Mouse (Mus musculus) midbrain, postnatal 0 days (tissue): ENCODE data around the gene Shisa5. TPM values are rescaled to one million over a fixed set of nuclear protein-coding genes. Genes with fewer than 3 reads are reported as not detected.

Experiments used
- ATAC-seq: fragments of 200-750 bp; cut with Nextera tagmentation; 2 replicates; pipeline ENCODE4 v1.8.0; 2017; ENCODE audit warnings: moderate number of reproducible peaks, mild to moderate bottlenecking, moderate TSS enrichment, moderate library complexity; ENCODE audit not compliant: low FRiP score
- DNase-seq: peaks from one replicate; pipeline ENCODE4 v3.0.0-alpha.2; 2015; ENCODE audit warnings: low spot score
- H3K27ac ChIP-seq: fragments of 300-500 bp; sonication (generic); 2 replicates; pipeline ENCODE4 v1.5.1; 2014; ENCODE audit warnings: low read depth, mild to moderate bottlenecking, low read length, mixed read lengths
- H3K27me3 ChIP-seq: fragments of 300-500 bp; sonication (generic); 2 replicates; pipeline ENCODE4 v1.6.1; 2014; ENCODE audit warnings: low read length, control low read depth, mixed read lengths; ENCODE audit not compliant: insufficient read depth
- H3K36me3 ChIP-seq: fragments of 300-500 bp; sonication (generic); 2 replicates; pipeline ENCODE4 v1.6.1; 2014; ENCODE audit warnings: low read length, control low read depth, mixed read lengths; ENCODE audit not compliant: insufficient read depth
- H3K4me1 ChIP-seq: fragments of 300-500 bp; sonication (generic); 2 replicates; pipeline ENCODE4 v1.6.1; 2014; ENCODE audit warnings: mild to moderate bottlenecking, control low read depth, antibody characterized with exemption, low read length, mixed read lengths; ENCODE audit not compliant: insufficient read depth
- H3K4me2 ChIP-seq: fragments of 300-500 bp; sonication (generic); 2 replicates; pipeline ENCODE4 v1.6.1; 2014; ENCODE audit warnings: low read depth, mild to moderate bottlenecking, low read length, mixed read lengths; ENCODE audit not compliant: poor library complexity, severe bottlenecking
- H3K4me3 ChIP-seq: fragments of 300-500 bp; sonication (generic); 2 replicates; pipeline ENCODE4 v1.5.1; 2014; ENCODE audit warnings: low read depth, mild to moderate bottlenecking, low read length, moderate library complexity
- H3K9ac ChIP-seq: fragments of 300-500 bp; sonication (generic); replicated peaks from 2 replicates; pipeline ENCODE4 v1.6.1; 2014; ENCODE audit warnings: mild to moderate bottlenecking, low read length, moderate library complexity, mixed read lengths; ENCODE audit not compliant: poor library complexity, severe bottlenecking
- H3K9me3 ChIP-seq: fragments of 300-500 bp; sonication (generic); 2 replicates; pipeline ENCODE4 v1.6.1; 2016; ENCODE audit warnings: low read length, control low read depth
- CTCF ChIP-seq: IDR thresholded peaks from 2 replicates; pipeline ENCODE4 v1.5.1; 2016; ENCODE audit warnings: antibody characterized with exemption, mild to moderate bottlenecking
- WGBS: fragments of 180-500 bp; shearing (Covaris S2); extraction: QIAGEN DNeasy Blood & Tissue Kit; methylation state at CpG from one replicate; pipeline ENCODE4 v1.1.7; 2014; 5-methylcytosine and 5-hydroxymethylcytosine counted together
- polyA plus RNA-seq: library from polyadenylated mRNA; unstranded; fragments of >200 nt; fragmentation: Nextera tagmentation; extraction: Ambion mirVana; gene quantifications from 2 replicates; pipeline ENCODE4 v1.2.1, GENCODE M21; 2015
- total RNA-seq: library from RNA; depleted of rRNA; stranded (reverse); fragments of >200 nt; gene quantifications from 2 replicates; pipeline ENCODE4 v1.2.3, GENCODE M21; 2014

The Shisa5 gene
- total and polyA plus RNA-seq, 2 experiments from 2014 or later = 75.0 to 79.7 TPM

DNA sequence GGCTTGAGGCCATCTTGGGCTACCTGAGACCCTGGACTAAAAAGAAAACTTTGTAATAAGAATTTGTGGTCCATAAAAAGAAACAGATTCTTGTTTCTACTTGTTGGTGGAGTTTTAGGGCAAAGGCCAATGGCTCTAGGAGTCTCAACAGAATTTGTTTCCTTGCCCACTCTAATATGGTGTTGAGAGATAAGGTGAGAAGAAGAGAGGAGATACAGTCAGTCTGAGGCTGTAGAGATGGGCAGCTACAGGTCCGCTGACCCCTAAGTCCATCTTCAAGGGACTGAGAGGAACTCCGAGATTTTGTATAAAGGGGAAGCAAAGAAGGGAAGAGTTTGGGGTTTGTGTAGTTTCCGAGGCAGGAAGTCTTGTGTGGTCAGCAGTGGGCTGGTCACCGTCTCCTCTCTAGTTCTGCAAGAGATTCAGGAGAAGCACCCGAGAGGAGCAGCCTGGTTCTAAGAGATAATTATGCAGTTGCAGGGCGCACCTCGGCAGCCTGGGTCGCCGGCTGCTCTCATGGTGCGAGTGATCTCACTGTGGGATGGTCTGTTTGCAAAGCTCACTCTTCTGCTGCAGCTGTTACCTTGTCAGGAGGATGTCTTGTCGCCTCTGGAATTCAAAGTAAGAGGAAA lies 21.3 kb upstream of the Shisa5 start:
- 74% methylated on average over 11 of the region's 11 CpGs for WGBS
- H3K4me2 ChIP-seq = no peak overlapping the region

DNA sequence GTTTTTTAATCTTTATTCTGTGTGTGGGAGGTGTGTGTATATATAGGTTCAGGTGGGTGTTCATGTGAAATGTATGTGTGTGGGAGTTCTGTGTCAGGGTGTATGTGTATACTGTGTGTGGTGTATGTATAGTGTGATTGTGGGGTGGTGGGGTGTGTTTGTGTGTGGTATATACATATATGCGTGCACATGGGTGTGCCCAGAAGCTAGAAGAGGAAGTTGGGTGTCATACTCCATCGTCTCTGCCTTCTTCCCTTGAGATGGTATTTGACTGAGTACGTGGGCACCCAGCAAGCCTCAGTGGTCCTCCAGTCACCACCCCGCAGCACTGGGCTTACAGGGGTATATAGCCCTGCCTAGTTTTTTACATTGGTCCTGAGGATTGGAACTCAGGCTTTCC lies 16.9 kb upstream of the Shisa5 start:
- no peaks in the 10 kb centered on the region for H3K9me3 ChIP-seq
- no peak for ATAC-seq
- no peak overlapping the region for H3K9ac ChIP-seq
- H3K36me3 ChIP-seq = peaks cover 29% of the 10 kb centered on the region
- DNase-seq = no peak
- 86% methylated on average over 4 of the region's 4 CpGs for WGBS
- H3K4me3 ChIP-seq = no peak overlapping the region
- H3K27ac ChIP-seq = no peak overlapping the region
- no peaks in the 10 kb centered on the region for H3K27me3 ChIP-seq
- no peaks in the 10 kb centered on the region for H3K4me1 ChIP-seq
- no peak overlapping the region for H3K4me2 ChIP-seq
- TF ChIP-seq CTCF = no peak

More for the DNA sequence above, 21.3 kb upstream of the Shisa5 start:
- Histone ChIP-seq H3K4me1 (no peaks in the 10 kb centered on the region), H3K36me3 (peaks cover 2% of the 10 kb centered on the region), H3K4me3 (no peak overlapping the region), H3K27me3 (no peaks in the 10 kb centered on the region), H3K9me3 (no peaks in the 10 kb centered on the region), H3K27ac (no peak overlapping the region), H3K9ac (no peak overlapping the region)
- no peak for TF ChIP-seq CTCF
- no peak for DNase-seq
- ATAC-seq = no peak

DNA sequence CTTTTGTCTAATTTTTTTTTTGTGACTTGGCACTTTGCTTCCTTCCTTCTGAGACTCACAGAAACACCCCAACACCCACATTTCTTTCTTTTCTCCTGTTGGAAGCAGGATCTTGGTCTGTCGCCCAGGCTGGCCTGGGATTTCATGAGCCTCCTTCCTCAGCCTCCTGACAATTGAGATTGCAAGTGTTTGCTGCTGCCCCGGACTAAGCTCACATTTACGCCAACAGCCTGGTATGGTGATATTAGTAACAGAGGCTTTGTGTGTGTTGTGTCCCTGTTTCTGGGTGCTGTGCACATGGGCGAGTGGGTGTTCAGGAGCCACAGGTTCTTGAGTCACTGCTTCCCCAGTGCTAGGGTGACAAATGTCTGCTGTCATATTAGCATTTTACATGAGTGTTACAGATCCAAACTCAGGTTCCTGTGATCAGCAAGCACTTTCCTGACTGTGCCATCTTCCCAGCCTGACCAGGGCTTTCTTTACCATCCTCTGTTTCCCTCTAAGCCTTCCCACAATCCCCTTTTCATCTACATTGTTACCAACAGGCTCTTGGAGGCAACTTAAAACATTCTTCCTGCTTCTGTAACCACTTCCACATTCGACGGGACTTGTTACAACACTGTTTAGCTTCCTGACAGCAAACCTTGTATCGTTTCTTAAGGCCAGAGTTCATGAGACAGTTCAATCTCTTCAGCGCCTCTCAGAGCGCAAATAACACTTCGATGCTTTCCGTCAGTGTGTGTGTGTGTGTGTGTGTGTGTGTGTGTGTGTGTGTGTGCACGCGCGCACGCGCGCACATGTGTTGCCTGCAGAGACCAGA lies 15.3 kb upstream of the Shisa5 start:
- H3K9me3 ChIP-seq = no peaks in the 10 kb centered on the region
- H3K27ac ChIP-seq = no peak overlapping the region
- ATAC-seq (no peak), DNase-seq (no peak)
- no peak overlapping the region for H3K4me3 ChIP-seq
- no peak overlapping the region for H3K4me2 ChIP-seq
- no peaks in the 10 kb centered on the region for H3K27me3 ChIP-seq
- peaks cover 33% of the 10 kb centered on the region for H3K36me3 ChIP-seq
- no peaks in the 10 kb centered on the region for H3K4me1 ChIP-seq
- WGBS = 89% methylated on average over 17 of the region's 17 CpGs
- TF ChIP-seq CTCF = no peak
- no peak overlapping the region for H3K9ac ChIP-seq

DNA sequence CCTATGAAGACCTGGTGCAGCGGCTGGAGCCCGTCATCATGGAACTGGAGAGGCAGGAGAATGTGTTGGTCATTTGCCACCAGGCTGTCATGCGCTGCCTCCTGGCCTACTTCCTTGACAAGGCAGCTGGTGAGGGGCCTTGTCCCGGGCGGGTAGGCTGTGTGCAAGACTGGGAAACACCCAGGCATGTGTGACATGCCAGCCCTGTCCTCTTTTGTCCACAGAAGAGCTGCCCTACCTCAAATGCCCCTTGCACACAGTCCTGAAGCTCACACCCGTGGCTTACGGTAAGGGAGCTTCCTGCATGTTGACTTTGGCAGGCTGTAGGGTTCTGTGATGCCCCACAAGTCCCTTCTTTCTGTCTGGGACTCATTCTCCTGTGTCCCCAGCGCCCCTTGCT lies 10.8 kb upstream of the Shisa5 start:
- TF ChIP-seq CTCF = no peak
- ATAC-seq (no peak), DNase-seq (no peak)
- 74% methylated on average over 8 of the region's 8 CpGs for whole genome bisulfite sequencing
- Histone ChIP-seq H3K9me3 (no peaks in the 10 kb centered on the region), H3K9ac (no peak overlapping the region), H3K36me3 (peaks cover 57% of the 10 kb centered on the region), H3K27me3 (no peaks in the 10 kb centered on the region), H3K4me3 (no peak overlapping the region), H3K4me2 (no peak overlapping the region), H3K27ac (no peak overlapping the region), H3K4me1 (no peaks in the 10 kb centered on the region)

DNA sequence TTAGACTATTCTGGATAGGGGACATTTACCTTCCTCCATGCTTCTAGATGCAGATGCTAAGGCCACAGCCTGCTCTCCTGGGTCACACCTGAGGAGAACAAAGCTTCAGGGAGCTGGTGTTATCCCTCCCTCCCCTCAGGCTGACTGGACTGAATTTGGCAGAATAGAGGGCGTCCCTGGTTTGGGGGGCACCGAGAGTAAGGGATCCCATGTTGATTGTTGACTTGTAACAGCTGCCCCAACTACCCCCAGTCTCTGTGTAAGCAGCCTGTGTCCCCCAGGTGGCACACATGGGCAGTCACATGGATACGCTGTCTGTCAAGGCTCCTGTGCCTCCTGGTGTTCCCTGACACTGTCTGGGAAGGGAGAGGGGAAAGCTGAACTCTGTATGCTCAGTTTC lies 9.9 kb upstream of the Shisa5 start:
- DNase-seq (no peak), ATAC-seq (no peak)
- Histone ChIP-seq H3K27ac (no peak overlapping the region), H3K9ac (no peak overlapping the region), H3K4me2 (no peak overlapping the region), H3K27me3 (no peaks in the 10 kb centered on the region), H3K9me3 (no peaks in the 10 kb centered on the region), H3K4me1 (no peaks in the 10 kb centered on the region), H3K36me3 (peaks cover 50% of the 10 kb centered on the region), H3K4me3 (no peak overlapping the region)
- 82% methylated on average over 3 of the region's 3 CpGs for WGBS
- no peak for TF ChIP-seq CTCF

DNA sequence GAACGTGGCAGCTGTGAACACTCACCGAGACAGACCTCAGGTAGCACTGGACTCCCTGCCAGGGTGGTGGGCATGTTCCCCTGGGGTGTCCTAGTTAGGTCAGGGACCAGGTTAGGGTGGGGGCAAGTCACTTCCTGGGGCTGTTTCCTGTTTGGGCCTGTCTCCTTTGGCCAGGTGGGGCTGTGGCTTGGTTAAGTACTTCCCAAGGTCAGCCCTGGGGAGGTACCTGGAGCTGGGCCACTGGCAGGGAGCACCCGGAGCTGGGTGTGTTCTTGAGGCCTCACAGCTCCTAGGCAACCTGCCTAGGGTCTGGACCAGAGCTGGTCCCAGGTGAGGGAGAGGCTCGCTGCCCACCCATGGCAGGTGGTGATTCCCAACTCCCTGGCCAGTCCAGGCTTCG lies 9.4 kb upstream of the Shisa5 start:
- TF ChIP-seq CTCF = no peak
- H3K27ac ChIP-seq = no peak overlapping the region
- DNase-seq (no peak), ATAC-seq (no peak)
- no peaks in the 10 kb centered on the region for H3K9me3 ChIP-seq
- H3K4me3 ChIP-seq = no peak overlapping the region
- H3K4me2 ChIP-seq = no peak overlapping the region
- H3K36me3 ChIP-seq = peaks cover 48% of the 10 kb centered on the region
- H3K27me3 ChIP-seq = no peaks in the 10 kb centered on the region
- no peak overlapping the region for H3K9ac ChIP-seq
- 81% methylated on average over 5 of the region's 5 CpGs for WGBS
- no peaks in the 10 kb centered on the region for H3K4me1 ChIP-seq
